Mouse (Mus musculus): ENCODE measurements around the gene Rnf169.

- TF ChIP-seq POLR2A (IDR thresholded peaks at IDR 0.05; ENCODE audit: extremely low read depth, insufficient read depth, low read length) (no peak), CTCF (IDR thresholded peaks at IDR 0.05; ENCODE audit: extremely low read depth, insufficient read depth, low read length) (no peak)
Measured at GRCm38 (mm10) chr7:100017056-100017455, 36.8 kb upstream of the Rnf169 start.
